Mouse (Mus musculus) embryo, embryonic 11 days (tissue): ENCODE measurements around the gene Gdpd4.

Source experiments
- DNase-seq: peaks from one replicate; pipeline ENCODE4 v3.0.0-alpha.2; 2015

Gene Gdpd4

GRCm38 (mm10) chr7:98086346-98086745 lies 166.6 kb downstream of the Gdpd4 start:
- DNase-seq = peak; percentile 52

- no peak for DNase-seq
Observed at GRCm38 (mm10) chr7:98095852-98096251, 176.1 kb downstream of the Gdpd4 start.

GRCm38 (mm10) chr7:98097557-98097956 lies 177.8 kb downstream of the Gdpd4 start:
- no peak for DNase-seq
